Mouse (Mus musculus): ENCODE measurements at regions not wholly inside any gene's neighbourhood (a gene's known extent, or its start where the extent isn't known, plus 50 kb on each side); places are given as distances from the start of the nearest gene placed in this dataset. TPM values are rescaled to one million over a fixed set of nuclear protein-coding genes. Genes with fewer than 3 reads are reported as not detected.

GRCm38 (mm10) chr12:42006912-42007311 lies 520.7 kb upstream of the Lrrn3 start:
- DNase-seq (ENCODE audit: low spot score): no peak
- WGBS: 55% methylated on average over 2 of the region's 2 CpGs
- ATAC-seq (replicated peaks; ENCODE audit: low FRiP score, low read depth): no peak

More at GRCm38 (mm10) chr12:42006912-42007311, 520.7 kb upstream of the Lrrn3 start:
- no peak overlapping the region for H3K4me3 ChIP-seq (replicated peaks; ENCODE audit: low read depth, low read length)
- no peak overlapping the region for H3K27ac ChIP-seq
- no peak overlapping the region for H3K4me2 ChIP-seq (ENCODE audit: low read length)
- no peak overlapping the region for H3K9ac ChIP-seq (ENCODE audit: low read depth, low read length)
- H3K9me3 ChIP-seq (replicated peaks; ENCODE audit: low read length): no peaks in the 10 kb centered on the region
- H3K4me1 ChIP-seq (replicated peaks; ENCODE audit: insufficient read depth, low read length): no peaks in the 10 kb centered on the region
- H3K36me3 ChIP-seq (ENCODE audit: insufficient read depth, low read length): no peaks in the 10 kb centered on the region
- no peak for TF ChIP-seq CTCF (IDR thresholded peaks at IDR 0.05; ENCODE audit: low read depth)
- H3K27me3 ChIP-seq (ENCODE audit: insufficient read depth, low read length): no peaks in the 10 kb centered on the region

Small RNA genes lying in the stretch of these regions (microRNA-seq; reads per million reads assigned to microRNA genes)
- gene Gm25248: not detected

Data from kidney, postnatal 0 days (tissue).